Mouse (Mus musculus): ENCODE data around the gene Syt9.
"Not testable (repeated sequence)": the region's sequence is repeated elsewhere in the genome, so short reads cannot be mapped to it uniquely, and the experiment has no call there.

The Syt9 gene

DNA sequence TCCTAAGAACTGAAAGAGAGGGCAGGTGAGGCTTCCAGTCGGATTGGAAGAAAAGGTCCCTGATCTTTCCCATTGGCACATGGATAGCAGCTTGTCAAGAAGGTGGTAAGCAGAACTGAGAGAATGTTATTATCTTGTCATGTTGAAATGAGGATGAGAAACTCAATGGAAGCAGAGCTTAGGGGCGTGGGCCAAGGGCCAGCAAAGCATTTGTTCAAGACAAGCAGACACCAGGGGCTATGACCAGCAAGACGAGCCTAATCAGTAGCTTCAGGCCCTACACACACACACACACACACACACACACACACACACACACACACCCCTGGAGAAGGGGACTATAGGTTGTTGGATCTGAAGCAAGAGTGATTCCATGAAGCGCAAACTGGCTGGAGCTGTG is 90.6 kb downstream of the Syt9 start:
- DNase-seq (ENCODE audit: low spot score in 2 of 2) = no peak

DNA sequence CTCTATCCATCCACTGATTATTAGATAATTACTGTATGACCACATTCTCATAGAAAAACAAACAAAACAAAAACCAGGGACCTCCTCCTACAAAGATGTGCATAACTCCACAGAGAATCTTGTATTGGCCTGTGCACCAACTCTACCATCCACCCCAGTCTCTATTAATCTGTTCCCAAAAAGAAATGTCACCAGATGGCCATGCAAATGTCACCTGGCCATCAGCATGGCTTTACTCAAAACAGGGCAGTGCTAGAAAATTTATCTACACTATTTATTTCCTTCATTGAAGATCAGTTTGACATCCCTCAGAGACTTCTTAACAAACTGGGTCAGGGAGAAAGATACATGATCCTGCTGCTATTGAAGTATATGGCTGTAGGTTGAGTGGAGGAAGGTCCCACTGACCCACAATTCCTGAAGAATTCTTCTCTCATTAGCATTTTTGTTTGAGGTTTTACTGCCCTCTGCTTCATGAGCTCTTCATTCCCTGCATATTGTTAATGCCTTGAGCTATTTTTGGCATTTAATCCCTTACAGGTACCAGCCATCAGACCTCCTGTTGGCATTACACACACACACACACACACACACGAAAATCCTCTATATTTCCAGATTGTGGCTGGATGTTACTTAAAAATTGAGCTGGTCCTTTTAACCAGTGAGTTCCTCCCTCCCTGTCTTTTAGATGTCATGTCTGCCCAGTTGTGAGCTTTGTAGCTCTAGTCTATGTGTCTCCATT is 91.3 kb downstream of the Syt9 start:
- no peak for DNase-seq (ENCODE audit: low spot score in 2 of 2)

DNA sequence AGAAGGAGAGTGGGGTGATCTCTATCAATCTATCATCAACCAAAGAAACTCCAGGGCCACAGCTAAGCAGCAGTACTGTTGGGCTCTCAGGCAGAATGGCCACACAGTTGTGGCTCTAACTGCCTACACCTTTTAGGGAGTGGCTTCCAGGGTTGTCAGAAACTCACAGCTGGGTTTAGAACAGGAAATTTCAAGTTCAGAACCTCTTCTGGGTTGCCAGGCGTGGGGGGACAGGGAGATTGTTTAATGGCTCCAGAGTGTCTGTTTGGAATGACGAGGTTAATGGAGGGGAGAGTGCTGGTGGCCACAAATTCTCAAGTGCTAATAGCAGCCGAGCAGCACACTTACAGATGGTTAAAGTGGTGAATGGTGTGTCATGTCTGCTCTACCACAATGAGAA is 92.4 kb downstream of the Syt9 start:
- DNase-seq (ENCODE audit: low spot score in 2 of 2) = no peak

DNA sequence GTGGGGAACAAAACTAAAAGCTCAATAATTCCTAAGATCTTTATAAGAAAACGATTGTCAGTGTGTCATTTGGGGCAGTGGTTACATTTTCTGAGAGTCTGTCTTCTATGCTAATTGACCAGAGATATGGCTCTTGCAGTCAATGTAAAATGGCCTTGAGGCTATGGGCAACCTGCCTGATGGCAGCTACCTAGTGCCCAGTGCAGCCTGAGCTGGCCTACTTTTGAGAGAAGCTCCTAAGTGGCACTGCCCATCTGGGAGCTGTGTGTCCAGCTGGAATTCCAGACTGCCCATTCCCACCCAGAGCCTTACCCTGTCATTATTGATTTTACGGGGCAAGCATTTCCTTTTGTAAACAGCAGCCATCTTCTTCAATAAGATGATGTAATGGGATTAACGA is 94.6 kb downstream of the Syt9 start:
- no peak for DNase-seq (ENCODE audit: low spot score in 2 of 2)

DNA sequence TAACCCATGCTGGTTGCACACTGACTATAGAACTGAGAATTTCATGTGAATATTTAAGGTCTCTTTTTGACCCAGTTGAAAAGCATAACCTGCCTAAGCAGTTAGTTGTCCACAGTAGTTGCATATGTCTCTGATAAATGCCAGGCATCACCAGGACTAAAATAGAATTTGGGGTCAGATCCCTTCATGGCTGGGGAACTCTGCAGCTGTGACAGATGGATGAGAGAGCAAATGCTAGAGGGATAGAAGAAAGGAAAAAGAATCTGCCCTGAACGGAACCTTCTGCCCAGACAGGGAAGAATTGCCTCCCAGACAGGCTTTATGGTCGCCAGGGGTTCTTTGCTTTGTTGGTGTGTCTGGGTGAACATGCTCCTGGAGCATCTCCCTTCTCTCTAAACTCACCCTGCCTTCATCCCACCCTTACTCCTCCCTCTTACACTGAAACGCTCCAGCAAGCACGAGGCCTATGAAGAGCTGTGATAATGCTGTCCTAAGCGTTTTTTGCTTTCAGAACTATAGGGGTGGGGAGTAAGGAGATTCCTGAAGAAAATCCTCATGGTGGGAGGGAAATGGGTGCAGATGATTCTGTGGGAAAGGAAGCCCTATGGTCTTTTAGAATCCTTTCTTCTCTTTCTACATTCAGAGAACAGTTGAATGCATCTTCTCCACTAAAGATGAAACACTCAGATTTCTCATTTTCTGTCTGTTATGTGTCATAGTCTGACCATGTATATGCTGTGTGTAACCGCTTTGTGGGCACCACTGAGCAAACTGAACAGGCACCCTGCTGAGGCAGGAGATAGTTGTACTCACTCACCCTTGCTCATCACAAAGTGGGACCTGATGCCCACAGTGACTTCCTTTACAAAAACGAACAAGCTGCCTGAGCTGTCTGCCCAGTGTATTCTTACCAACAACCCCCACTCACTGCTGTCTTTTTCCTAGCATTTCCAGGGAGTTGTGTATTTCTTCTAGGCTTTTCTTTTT is 108.7 kb downstream of the Syt9 start:
- no peak for DNase-seq (ENCODE audit: low spot score in 2 of 2)

DNA sequence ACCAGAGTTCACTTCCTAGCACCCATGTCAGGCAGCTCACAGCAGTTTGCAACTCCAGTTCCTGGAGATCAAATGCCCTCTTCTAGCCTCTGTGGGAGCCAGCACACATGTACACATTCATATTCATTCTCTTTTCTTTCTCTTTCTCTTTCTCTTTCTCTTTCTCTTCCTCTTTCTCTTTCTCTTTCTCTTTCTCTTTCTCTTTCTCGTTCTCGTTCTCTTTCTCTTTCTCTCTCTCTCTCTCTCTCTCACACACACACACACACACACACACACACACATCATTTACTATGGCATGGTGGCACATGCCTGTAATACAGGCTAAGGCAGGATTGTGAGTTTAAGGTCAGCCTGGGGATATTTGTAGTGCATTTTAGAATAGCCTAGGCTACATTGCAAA is 115.2 kb downstream of the Syt9 start:
- DNase-seq (ENCODE audit: low spot score in 2 of 2) = not testable (repeated sequence)

DNA sequence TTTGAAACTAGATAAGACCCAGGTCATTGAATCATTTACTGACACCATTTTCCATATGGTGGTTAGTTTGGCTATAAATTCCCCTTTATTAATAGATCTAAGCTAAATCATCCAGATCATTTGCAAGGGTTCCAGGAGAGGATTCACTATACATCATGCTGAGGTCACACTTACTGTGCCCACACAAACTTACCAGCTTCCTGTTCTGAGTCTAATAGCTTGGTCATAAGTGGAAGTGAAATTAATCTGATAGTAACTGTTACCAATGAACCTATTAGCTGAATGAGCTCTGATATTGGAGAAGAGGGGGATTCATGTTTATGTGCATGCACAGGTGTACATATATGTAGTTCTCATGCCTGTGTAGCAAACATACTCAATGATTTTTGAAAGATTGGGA is 124.9 kb downstream of the Syt9 start:
- DNase-seq (ENCODE audit: low spot score in 2 of 2) = no peak

DNA sequence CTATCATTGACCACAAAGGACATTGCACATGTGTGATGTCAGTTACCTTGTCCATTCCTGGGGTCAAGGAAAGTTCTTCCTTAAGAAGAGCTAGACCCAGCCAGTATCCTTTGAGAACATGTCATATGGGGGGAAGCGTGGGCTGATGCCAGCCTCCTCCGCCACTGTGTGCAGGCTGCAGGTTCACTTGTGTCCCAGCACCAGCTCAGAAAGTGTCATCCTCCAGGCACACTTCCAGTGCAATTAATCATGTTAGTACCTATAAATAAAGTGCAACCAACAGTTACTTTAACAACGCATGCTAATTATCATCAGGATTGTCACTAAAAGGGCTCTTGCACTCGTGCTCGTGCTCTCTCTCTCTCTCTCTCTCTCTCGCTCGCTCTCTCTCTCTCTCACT is 126.4 kb downstream of the Syt9 start:
- no peak for DNase-seq (ENCODE audit: low spot score in 2 of 2)

DNA sequence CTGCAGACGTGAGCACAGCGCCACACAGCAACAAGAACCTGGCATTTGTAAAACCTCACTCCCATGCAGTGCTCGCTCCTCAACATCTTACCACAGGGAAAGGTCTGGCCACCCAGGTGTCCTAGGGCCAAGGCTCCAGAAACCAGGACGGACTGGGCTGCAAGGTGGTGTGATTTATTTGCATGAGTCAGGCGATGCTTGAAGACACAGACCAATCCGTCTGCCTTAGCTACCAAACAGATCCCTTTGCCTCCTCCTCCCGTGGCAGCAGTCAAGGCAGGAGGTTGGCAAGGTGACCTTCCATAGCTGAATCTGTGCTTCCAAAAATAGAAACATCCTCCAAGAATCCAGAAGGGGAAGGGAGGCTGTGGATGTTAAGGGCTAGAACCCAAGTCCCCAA is 130.1 kb downstream of the Syt9 start:
- DNase-seq (ENCODE audit: low spot score in 2 of 2) = no peak

DNA sequence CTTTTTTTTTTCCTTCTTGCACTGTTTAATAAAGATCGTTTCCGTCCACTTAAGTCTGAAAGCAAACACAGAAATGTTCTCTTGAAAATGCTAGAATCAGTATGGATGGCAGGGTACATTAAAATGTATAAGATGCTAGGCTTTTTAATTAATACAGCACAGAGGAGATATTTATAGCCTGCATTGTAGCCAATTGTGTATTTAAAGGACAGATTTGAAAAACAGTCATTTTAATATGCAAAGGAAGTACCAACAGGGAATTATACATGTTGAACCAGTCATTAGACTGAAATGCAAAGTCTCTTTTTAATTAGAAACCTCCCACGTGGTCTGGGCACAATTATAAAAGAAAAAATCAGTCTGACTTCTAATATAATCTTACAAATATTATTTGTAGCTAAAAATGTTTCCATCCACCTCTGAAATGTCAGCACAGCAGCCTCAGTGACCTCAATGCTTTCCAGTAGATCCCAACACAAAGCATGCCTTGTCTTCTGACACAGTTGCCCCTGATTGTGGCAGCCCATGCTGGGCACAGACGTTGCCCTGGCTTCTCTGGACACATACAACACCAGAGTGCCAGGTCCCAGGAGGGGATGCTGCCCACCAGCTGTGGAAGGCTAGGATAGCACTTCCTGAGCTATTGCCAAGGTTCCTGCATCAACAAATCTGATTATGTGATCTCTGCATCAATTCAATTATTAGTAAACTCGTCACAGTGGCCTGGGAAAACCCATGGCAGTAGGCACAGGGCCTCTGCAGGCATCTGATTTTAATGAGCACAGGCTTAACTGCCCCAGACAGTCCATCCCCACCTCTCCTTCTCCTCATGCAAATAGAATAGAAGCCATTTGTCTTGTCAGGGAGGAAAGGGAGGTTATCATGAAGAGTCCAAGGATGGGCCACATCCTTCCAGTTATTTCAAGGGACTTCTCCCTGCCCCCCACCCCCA is 134.5 kb downstream of the Syt9 start:
- no peak for DNase-seq (ENCODE audit: low spot score in 2 of 2)

DNA sequence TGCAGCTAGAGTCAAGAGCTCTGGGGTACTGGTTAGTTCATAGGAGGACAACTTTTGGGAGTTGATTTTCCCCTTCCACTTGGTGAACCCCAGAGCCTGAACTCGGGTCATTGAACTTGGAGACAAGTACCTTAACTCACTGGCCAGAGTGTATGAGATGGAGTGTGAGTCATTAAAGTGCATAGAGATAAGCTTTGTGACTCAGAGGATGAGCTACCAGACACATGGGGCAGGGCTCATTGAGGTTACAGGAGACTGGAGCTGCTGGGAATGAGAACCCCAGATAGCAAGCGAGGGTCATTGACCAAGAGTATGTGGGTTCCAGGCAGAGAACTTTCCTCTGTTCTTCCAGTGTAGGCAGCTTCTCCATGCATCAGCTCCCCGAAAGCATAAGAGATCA is 137.4 kb downstream of the Syt9 start:
- DNase-seq (ENCODE audit: low spot score in 2 of 2) = no peak

DNA sequence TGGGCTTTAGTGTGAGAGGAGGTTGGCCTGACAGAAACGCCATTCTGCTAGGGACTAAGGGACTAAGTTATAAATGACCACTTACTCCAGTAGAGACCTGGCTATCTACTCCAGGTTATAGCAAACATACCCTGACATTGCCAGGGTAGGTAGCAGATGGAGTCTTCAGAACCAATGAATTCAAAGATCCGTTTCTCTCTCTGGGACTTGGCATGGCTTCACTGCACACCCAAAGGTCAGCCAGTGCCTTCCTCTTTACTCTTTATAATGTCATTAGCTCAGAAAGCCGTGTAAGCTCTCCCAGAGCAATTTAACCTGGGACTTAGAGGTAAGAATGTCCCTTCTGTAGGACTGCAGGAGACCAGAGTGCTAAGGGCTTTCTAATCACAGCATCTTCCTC is 139.2 kb downstream of the Syt9 start:
- DNase-seq (ENCODE audit: low spot score in 2 of 2) = no peak

DNA sequence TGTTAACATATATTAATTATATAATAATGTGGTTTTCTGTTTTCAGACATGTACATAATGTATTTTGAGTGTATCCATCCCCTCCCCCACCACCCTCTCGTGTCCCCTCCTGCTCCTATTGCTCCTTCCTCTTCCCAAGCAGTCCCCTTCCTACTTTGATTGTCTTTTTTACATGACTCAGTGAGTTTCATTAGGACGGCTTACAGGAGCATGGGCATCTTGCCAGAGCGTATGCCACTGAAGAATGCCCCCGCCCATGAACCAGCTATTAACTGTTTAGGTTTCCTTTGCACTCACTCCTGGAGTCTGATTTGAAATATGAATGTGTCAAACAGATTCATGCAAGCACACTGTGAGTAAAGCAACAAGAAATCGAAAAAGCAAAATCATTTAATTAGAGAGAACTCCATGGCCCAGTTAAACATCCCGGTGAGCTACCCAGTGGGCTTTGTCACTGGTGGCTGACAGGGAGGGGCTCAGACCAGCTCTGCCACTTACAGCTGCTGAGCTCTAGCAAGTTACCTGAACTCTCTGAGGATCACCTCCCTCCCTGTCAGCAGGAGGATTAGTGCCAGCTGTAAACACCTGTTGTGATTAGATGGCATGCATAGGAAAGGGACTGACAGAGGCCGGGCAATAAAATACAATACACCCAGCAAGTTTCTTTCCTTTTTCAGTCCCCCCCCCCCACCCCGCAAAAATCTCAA is 146.3 kb downstream of the Syt9 start:
- DNase-seq (ENCODE audit: low spot score in 2 of 2) = no peak

DNA sequence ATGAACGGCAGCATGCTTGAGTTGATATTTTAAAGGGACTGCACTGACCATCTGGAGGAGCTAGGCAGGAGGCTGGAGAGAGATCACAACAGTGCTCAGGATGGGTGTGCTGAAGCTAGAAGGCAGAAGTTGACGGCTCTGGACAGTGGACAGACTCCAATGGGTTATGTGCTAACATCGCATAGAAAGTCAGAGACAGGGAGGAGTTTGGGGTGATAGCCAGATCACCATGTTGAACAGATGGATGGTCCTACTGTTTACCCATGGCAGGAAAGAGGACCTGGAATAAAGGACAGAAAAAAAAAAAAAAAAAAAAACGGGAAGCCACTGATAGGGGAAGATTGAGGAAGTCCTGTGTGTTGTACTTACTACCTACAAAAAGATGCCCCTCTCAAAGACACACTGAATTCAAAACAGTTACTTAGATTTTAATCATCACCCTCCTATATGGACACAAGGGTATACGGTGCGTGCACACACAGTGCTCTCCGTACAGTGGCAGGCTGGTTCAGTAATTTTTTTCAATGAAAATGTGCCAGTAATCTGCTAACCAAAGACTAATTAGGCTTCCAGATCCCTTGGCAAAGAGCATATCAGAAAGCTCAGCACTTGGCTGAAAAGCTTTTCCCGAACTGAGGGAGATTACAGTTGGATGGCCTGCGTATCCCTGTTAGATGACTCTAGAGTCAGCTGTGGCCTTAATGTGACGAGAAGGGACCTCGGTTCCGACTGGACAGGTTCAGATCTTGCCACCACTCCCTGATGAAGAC is 148.9 kb downstream of the Syt9 start:
- no peak for DNase-seq (ENCODE audit: low spot score in 2 of 2)

DNA sequence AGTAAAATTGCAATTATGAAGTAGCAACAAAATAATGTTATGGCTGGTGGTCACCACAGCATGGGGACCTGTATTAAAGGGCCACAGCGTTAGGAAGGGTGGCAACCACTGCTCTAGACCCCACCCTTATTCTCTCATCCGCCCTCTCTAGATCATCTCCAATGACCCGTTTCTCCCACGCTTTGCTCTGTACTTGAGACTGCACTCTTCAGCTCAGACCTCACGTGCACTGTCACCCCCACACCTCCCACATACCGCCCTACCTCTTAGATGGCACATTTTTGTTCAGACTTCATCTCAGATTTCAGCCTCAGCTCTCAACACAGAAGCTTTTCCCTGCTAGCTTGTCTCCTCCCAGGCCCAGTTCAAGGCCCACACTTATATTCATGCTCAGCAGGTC is 150.9 kb downstream of the Syt9 start:
- DNase-seq (ENCODE audit: low spot score in 2 of 2) = no peak

DNA sequence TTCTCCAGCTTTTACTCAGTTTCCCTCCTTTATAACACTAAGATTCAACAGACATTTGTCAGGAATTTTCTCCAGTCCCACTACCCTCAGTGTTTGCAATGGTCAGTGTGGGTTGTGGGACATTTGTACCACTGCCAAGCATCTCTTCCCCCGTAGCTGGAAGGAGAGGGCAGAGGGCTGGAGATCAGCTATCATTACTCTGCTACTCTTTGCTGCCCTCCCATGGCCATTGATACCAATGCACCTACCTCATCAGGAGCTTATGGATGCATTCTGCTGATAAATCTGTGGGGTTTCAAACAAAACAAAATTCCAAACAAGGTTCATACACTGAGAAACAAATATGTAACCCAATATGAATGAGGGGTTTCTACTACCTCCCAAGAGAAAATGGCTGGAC is 155.8 kb downstream of the Syt9 start:
- DNase-seq (ENCODE audit: low spot score in 2 of 2) = no peak

DNA sequence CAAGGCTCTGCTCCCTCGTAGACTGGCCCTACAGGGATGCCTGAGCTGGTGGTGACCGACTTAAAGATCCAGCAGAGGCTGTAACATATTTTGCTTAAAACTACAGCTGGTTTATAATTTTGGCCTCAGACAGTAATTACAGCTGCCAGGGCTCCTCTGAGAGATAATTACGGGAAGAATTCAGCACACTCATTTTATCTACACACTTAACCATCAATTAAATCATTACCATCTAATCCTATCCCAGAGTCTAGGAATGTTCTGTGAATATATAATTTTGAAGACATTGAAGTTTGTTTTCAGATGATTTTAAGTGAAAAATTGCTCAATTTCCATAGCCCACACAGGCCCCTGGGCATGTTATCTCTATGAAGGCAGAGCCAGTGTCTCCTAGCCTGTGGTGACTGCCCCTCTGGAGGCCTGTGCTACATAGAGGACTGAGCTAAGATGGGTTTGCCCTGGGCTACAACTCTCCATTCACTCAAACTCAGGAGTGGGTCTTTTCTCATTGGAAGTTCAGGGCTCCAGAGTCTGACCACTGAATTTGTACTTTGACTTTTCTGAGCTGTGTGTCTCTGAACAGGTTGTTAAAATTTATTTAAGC is 157.7 kb downstream of the Syt9 start:
- DNase-seq (ENCODE audit: low spot score in 2 of 2) = no peak

DNA sequence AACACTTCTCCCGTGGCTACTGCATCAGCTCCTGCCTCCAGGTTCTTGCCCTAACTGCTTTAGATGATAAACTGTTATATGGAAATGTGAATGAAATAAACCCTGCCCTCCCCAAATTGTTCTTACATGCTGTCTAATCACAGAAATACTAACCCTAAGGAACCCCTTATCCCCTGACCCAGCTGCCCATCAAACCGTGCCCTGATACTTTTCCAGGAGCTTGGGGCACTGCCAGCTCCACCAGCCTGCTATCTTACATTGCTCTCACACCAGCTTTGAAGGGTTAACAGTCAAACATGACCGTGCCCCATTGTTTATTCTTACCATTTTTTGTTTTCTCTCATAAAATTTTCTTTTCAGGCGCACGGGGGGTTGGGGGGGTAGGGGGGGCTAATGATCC is 158.8 kb downstream of the Syt9 start:
- no peak for DNase-seq (ENCODE audit: low spot score in 2 of 2)

DNA sequence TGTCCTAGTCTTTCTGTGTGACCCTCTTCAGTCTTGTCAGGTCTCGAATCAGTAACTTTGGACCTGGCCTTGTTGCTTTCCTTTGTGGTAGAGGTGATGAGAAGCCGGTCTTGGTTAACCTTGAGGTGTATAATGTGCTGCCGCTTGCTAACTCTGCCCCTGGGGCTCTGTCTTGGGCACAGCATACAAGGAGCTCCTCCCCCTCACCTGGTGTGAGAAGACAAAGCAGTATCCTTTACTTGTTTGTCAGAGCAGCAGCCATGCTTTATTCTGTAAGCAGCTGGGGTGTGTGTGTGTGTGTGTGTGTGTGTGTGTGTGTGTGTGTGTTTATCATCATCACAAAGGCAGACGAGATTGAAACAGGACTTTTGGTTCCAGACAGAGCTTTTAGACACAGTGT is 164.8 kb downstream of the Syt9 start:
- DNase-seq (ENCODE audit: low spot score in 2 of 2) = no peak

DNA sequence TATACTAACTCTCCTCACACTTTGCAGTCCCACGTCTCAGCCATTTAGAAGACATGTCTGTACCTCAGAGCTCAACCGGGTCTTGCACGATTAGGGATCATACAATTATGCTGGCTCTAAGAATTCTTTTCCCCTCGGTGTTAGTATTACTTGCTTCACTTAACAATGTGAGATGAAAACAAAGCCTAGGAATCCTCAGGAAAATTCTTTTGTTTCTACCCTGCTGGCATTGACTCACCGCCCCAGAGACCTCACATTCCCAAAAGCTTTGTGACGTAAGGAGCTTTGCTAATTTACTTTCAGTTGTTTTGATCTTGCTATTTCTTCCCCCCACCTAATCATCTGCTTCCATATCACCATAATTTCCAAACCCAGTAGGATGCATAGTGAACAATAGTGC is 166.0 kb downstream of the Syt9 start:
- no peak for DNase-seq (ENCODE audit: low spot score in 2 of 2)
